Mouse (Mus musculus) limb, embryonic 10.5 days (tissue): ENCODE data around the gene Nfe2l3. TPM values are rescaled to one million over a fixed set of nuclear protein-coding genes. Genes with fewer than 3 reads are reported as not detected.
A peak's percentile ranks its signal among the peaks of the same experiment; 100 is the strongest.
"Not testable (repeated sequence)": the region's sequence is repeated elsewhere in the genome, so short reads cannot be mapped to it uniquely, and the experiment has no call there.

Experiments
- DNase-seq: peaks from one replicate; pipeline ENCODE4 v3.0.0-alpha.2; 2017; ENCODE audit warnings: low spot score
- H3K27ac ChIP-seq: fragments of 300-500 bp; sonication (generic); 2 replicates; pipeline ENCODE4 v1.5.1; 2016; ENCODE audit warnings: mild to moderate bottlenecking
- H3K27me3 ChIP-seq: fragments of 300-500 bp; sonication (generic); 2 replicates; pipeline ENCODE4 v1.6.1; 2016; ENCODE audit warnings: low read depth, mild to moderate bottlenecking; ENCODE audit not compliant: poor library complexity, severe bottlenecking
- H3K36me3 ChIP-seq: fragments of 300-500 bp; sonication (generic); 2 replicates; pipeline ENCODE4 v1.6.1; 2016; ENCODE audit warnings: mild to moderate bottlenecking, moderate library complexity
- H3K4me1 ChIP-seq: fragments of 300-500 bp; sonication (generic); 2 replicates; pipeline ENCODE4 v1.6.1; 2016
- H3K4me3 ChIP-seq: fragments of 300-500 bp; sonication (generic); 2 replicates; pipeline ENCODE4 v1.5.1; 2016; ENCODE audit warnings: mild to moderate bottlenecking, moderate library complexity
- H3K9me3 ChIP-seq: fragments of 300-500 bp; sonication (generic); replicated peaks from 2 replicates; pipeline ENCODE4 v1.6.1; 2016; ENCODE audit warnings: mild to moderate bottlenecking
- WGBS: fragments of 180-500 bp; shearing (Covaris S2); methylation state at CpG from one replicate; pipeline ENCODE4 v1.1.7; 2016; 5-methylcytosine and 5-hydroxymethylcytosine counted together
- polyA plus RNA-seq: library from polyadenylated mRNA; unstranded; fragments of >200 nt; fragmentation: Nextera tagmentation; extraction: Ambion mirVana; gene quantifications from 2 replicates; pipeline ENCODE4 v1.2.1, GENCODE M21; 2016

Gene Nfe2l3
- 0.39 and 0.56 TPM in 2 replicates for polyA plus RNA-seq

- Histone ChIP-seq H3K4me3 (peak within 1 kb of the TSS; percentile 60), H3K27me3 (peaks cover 69% of the 10 kb centered on the region), H3K9me3 (no peaks in the 10 kb centered on the region), H3K36me3 (no peaks in the 10 kb centered on the region), H3K27ac (peak within 1 kb of the TSS; percentile 50), H3K4me1 (peaks cover 26% of the 10 kb centered on the region)
- peak; percentile 82 for DNase-seq
- WGBS: 1% methylated on average over 74 of the region's 74 CpGs
Measured at GRCm38 (mm10) chr6:51432535-51433397, at the start of gene Nfe2l3. Gene Nfe2l3, plus strand, starts transcription at chr6:51432670.

DNA sequence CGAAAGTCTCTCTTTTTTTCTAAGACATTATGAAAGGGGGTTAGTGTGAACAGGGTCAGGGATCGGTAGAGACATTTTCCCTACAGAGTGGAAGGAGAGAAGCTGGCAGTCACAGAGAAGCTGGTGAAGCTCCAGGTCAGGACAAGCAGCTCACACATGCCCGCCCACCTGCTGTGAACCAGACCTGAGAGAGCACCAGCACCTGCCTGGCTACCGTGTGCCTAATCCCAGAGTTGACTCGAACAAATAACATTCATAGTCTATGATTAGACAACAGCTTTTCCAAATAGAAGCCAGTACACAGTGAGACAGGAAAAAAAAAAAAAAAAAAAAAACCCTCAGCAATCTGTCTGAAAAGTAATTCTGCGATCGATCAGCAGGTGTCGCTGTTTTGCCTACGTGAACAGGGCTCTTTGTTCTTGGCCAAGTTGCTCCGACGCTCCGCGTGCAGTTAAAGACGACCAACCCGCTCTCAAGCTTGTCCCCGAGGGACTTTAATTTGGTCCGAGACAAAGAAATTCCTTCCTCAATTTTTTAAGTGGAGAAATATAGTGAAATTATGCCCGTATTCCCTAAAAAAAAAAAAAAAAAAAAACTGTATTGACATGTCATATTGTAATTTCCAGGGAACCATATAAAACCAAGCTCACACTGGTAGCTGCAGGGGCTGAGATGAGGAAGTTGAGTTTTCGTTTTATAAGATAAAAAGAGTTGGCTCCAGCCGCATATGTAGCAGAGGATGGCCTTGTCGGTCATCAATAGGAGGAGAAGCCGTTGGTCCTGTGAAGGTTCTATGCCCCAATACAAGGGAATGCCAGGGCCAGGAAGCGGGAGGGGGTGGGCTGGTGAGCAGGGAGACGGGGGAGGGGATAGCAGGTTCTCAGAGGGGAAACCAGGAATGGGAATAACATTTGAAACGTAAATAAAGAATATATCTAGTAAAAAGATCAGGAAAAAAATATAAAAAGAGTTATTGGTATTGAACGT lies 48.4 kb upstream of the Nfe2l3 start:
- H3K4me1 ChIP-seq: peaks cover 20% of the 10 kb centered on the region
- peak; percentile 87 for DNase-seq
- WGBS: 14% methylated on average over 26 of the region's 26 CpGs
- peak overlapping the region; percentile 87 for H3K27ac ChIP-seq
- H3K4me3 ChIP-seq: peak overlapping the region; percentile 41
- H3K27me3 ChIP-seq: no peaks in the 10 kb centered on the region
- no peaks in the 10 kb centered on the region for H3K9me3 ChIP-seq
- no peaks in the 10 kb centered on the region for H3K36me3 ChIP-seq

- Histone ChIP-seq H3K9me3 (no peaks in the 10 kb centered on the region), H3K27ac (peak overlapping the region; percentile 63; the same call in 1 of the 2 replicates), H3K4me1 (peaks cover 29% of the 10 kb centered on the region), H3K36me3 (no peaks in the 10 kb centered on the region), H3K27me3 (no peaks in the 10 kb centered on the region), H3K4me3 (no peak overlapping the region)
- 68% methylated on average over 11 of the region's 11 CpGs for WGBS
- DNase-seq: no peak
Measured at GRCm38 (mm10) chr6:51390505-51390904, 42.0 kb upstream of the Nfe2l3 start.

DNA sequence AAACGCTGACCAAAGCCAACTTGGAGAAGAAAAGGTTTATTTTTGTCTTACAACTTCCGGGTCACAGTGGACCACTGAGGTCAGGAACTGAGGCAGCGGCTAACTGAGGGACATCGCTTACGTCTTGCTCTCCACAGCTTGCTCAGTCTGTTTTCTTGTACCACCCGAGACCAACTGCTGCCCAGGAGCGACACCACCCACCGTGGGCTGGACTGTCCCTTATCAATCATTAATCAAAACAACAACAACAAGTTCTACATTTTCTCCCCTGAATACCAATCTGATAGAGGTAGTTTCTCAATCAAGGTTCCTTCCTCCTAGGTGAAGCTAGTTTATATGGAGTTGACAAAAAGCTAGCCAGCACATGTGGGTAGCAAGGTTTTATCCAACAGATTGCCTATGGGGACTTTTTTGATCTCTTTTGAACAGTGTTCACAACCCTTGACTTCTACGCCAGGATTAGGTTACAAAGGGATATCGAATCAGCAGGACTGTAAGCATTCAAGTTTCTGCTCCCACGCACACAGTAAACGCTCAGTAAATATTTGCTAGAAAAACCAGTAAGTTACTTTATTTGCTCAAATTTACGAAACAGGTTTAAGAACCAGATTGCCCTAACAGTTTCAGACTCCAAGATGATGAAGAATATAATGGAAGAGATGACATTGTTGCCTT lies 40.5 kb upstream of the Nfe2l3 start:
- 68% methylated on average over 13 of the region's 13 CpGs for whole genome bisulfite sequencing
- no peak overlapping the region for H3K4me3 ChIP-seq
- H3K27ac ChIP-seq: no peak overlapping the region
- no peak for DNase-seq
- no peaks in the 10 kb centered on the region for H3K9me3 ChIP-seq
- H3K4me1 ChIP-seq: peaks cover 32% of the 10 kb centered on the region
- no peaks in the 10 kb centered on the region for H3K36me3 ChIP-seq
- no peaks in the 10 kb centered on the region for H3K27me3 ChIP-seq

DNA sequence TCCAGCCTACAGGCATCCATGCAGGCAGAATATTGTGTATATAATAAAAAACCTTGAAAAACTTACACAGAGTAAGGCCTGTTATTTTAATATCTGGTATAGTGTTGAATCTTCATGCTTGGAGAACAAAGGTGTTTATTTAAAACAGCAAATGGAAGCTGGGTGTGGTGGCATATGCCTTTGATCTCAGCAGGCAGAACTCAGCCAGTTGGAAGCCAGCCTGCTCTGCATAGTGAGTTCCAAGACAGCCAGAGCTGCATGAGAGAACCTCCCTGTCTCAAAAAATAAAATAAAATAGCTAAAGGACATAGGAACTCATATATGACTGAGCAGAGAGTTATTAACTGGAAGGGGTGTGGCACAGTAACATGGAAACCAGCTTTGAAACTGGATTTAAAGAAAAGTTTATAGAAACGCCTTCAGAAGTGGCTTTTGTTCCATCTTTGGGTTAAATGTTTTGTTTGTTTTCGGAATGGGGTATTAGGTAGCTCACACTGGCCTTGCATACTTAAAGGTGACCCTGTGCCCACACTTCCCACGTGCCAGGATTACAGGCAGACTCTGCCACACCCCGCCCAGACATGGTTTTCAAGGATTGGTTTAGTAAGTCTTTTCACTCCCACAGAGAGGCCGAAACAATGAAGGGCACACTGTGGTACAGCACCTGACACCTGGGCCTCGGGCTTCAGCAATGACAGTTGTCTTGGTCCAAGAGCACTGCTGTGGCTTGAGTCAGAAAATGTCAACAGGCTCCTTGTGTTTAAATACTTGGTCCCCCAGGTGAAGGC lies 38.9 kb upstream of the Nfe2l3 start:
- 70% methylated on average over 6 of the region's 6 CpGs for WGBS
- H3K4me1 ChIP-seq: peaks cover 32% of the 10 kb centered on the region
- no peaks in the 10 kb centered on the region for H3K36me3 ChIP-seq
- DNase-seq: no peak
- no peaks in the 10 kb centered on the region for H3K9me3 ChIP-seq
- H3K27me3 ChIP-seq: no peaks in the 10 kb centered on the region
- H3K27ac ChIP-seq: no peak overlapping the region
- no peak overlapping the region for H3K4me3 ChIP-seq

- not testable (repeated sequence) for H3K4me3 ChIP-seq, H3K27me3 ChIP-seq, DNase-seq, H3K9me3 ChIP-seq, H3K36me3 ChIP-seq, H3K27ac ChIP-seq
- H3K4me1 ChIP-seq: peaks cover 40% of the 10 kb centered on the region
- 88% methylated on average over 8 of the region's 8 CpGs for WGBS
Measured at GRCm38 (mm10) chr6:51394367-51394766, 38.1 kb upstream of the Nfe2l3 start.

DNA sequence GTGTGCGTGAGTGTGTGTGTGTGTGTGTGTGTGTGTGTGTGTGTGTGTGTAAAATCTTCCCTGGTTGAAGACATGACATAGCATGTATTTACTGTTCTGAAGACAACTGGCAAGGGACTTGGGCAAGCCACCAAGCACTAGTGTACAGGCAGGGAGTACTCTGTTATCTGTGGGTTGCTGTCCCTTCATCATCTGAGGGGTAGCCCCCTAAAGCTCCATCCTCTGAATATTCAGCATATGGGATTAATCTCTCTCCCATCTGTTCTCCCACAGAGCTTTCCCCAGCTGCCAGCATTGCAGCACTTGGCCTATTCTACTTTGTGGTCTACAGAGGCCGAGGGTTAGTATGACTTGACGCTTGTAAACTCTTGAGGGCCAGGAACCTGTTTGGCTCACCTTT lies 37.5 kb upstream of the Nfe2l3 start:
- H3K9me3 ChIP-seq, H3K4me3 ChIP-seq, DNase-seq, H3K27me3 ChIP-seq, H3K36me3 ChIP-seq, H3K27ac ChIP-seq: not testable (repeated sequence)
- peaks cover 40% of the 10 kb centered on the region for H3K4me1 ChIP-seq
- 88% methylated on average over 3 of the region's 3 CpGs for WGBS

DNA sequence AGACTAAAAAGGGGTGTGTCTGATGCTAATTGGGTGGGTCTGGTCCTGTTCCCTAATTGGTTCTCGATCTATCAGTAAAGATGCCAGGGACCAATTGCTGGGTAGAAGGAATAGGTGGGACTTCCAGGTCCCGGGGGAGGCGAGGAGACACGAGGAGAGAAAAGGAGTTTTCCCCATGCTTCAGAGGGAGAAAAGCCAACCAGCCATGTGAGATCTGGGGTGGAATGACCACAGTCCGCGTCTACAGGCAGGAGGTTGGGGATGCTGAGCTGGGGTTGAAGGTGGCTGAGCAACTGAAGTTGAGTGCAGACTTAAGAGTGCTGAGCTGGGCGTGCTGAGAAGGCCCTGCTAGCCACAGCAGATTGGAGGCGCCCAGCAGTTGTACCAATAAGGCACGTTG lies 37.0 kb upstream of the Nfe2l3 start:
- 61% methylated on average over 9 of the region's 9 CpGs for WGBS
- H3K27me3 ChIP-seq: no peaks in the 10 kb centered on the region
- no peaks in the 10 kb centered on the region for H3K9me3 ChIP-seq
- H3K27ac ChIP-seq: peak overlapping the region; percentile 46; the same call in 1 of the 2 replicates
- no peak overlapping the region for H3K4me3 ChIP-seq
- peaks cover 35% of the 10 kb centered on the region for H3K4me1 ChIP-seq
- DNase-seq: no peak
- H3K36me3 ChIP-seq: no peaks in the 10 kb centered on the region

- peak; percentile 44 for DNase-seq
- Histone ChIP-seq H3K27me3 (no peaks in the 10 kb centered on the region), H3K27ac (peak overlapping the region; percentile 63), H3K9me3 (no peaks in the 10 kb centered on the region), H3K36me3 (no peaks in the 10 kb centered on the region), H3K4me3 (no peak overlapping the region), H3K4me1 (peaks cover 25% of the 10 kb centered on the region)
- 27% methylated on average over 6 of the region's 6 CpGs for WGBS
Measured at GRCm38 (mm10) chr6:51399113-51399518, 33.4 kb upstream of the Nfe2l3 start.

DNA sequence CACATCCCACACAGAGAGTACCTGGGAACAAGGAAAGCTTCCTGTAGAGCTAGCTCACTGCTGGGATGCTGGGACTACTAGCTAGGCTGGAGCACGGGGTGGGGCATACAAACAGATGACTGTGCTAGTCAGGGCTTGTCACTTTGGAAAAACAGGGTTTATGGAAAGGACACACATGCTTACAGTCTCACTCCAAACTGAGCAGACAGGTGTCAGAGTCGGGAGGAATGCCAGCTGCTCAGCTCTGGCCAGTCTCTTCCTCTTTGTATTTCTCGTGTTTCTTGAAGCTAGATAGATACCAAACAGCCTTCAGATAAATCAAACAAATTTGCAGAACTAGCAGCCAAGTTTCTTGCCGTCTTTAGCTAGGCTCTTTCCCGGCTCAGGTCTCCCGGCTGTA lies 31.2 kb upstream of the Nfe2l3 start:
- no peak for DNase-seq
- H3K27ac ChIP-seq: no peak overlapping the region

DNA sequence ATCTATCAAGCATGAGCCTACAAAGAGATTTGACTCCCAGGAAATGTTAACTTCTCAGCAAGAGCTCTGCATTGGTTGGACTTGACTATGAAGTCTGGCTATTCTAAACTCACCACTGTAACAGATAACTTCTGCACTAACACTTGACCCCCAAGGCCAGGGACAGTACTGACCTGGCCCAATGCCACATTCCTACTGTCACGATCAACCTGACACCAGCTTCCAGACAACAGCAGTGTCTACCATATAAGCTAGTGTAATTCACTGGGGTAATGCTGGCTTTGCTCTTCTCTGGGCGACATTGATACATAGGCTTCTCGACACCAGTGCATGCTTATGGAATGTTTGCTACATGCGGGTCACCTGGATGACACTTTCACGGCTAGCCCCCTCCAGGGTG lies 28.9 kb upstream of the Nfe2l3 start:
- whole genome bisulfite sequencing: 90% methylated on average over 5 of the region's 5 CpGs

More for the DNA sequence above, 31.2 kb upstream of the Nfe2l3 start:
- 60% methylated on average over 6 of the region's 6 CpGs for WGBS
- H3K36me3 ChIP-seq: no peaks in the 10 kb centered on the region
- peaks cover 19% of the 10 kb centered on the region for H3K4me1 ChIP-seq
- no peaks in the 10 kb centered on the region for H3K9me3 ChIP-seq
- H3K4me3 ChIP-seq: no peak overlapping the region
- no peaks in the 10 kb centered on the region for H3K27me3 ChIP-seq

DNA sequence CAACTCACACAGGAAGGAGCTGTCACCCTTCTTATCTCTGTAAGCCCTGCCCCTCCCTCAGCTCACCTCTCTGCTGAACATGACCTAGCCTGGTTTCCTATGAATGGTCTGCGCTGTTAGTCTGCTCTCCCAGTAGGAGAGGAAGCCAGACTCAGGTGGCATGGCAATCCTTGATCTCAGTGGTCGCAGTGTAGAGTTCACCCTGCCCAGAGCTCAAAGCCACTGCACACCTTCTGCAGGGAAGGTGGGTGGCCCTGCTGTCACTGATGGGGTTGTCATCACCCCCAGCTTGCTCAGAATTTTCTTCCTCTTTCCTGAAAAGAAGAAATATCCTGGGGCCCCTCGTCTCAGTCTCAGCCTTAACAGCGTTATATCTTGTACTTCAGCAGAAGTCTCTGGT lies 28.0 kb upstream of the Nfe2l3 start:
- no peak overlapping the region for H3K27ac ChIP-seq
- no peaks in the 10 kb centered on the region for H3K36me3 ChIP-seq
- no peak for DNase-seq
- H3K9me3 ChIP-seq: no peaks in the 10 kb centered on the region
- WGBS: 82% methylated on average over 4 of the region's 4 CpGs
- H3K4me1 ChIP-seq: peaks cover 9% of the 10 kb centered on the region; the same call in 1 of the 2 replicates
- H3K27me3 ChIP-seq: no peaks in the 10 kb centered on the region
- H3K4me3 ChIP-seq: no peak overlapping the region

More for the DNA sequence above, 28.9 kb upstream of the Nfe2l3 start:
- no peak overlapping the region for H3K4me3 ChIP-seq
- no peak for DNase-seq
- no peaks in the 10 kb centered on the region for H3K27me3 ChIP-seq
- peaks cover 18% of the 10 kb centered on the region for H3K4me1 ChIP-seq
- no peaks in the 10 kb centered on the region for H3K36me3 ChIP-seq
- H3K9me3 ChIP-seq: no peaks in the 10 kb centered on the region
- H3K27ac ChIP-seq: no peak overlapping the region
